Mouse (Mus musculus): ENCODE measurements at regions not wholly inside any gene's neighbourhood (a gene's known extent, or its start where the extent isn't known, plus 50 kb on each side); places are given as distances from the start of the nearest gene placed in this dataset.

- no peaks in the 10 kb centered on the region for H3K36me3 ChIP-seq (ENCODE audit: control insufficient read depth, insufficient read depth, low read length)
- no peak for DNase-seq (ENCODE audit: low read depth in 1 of 2, low spot score in 2 of 2)
- H3K4me1 ChIP-seq (ENCODE audit: control insufficient read depth, insufficient read depth, insufficient read length): no peaks in the 10 kb centered on the region
- H3K27ac ChIP-seq (ENCODE audit: insufficient read depth, low read length): no peak overlapping the region
- H3K4me3 ChIP-seq (ENCODE audit: extremely low read depth, insufficient read depth, insufficient read length): no peak overlapping the region
- TF ChIP-seq CTCF (IDR thresholded peaks at IDR 0.05; ENCODE audit: extremely low read depth, insufficient read depth, insufficient read length, insufficient replicate concordance) (no peak), POLR2A (IDR thresholded peaks at IDR 0.05; ENCODE audit: low read depth, low read length) (no peak)
- 82% methylated on average over 4 of the region's 4 CpGs for WGBS
- no peaks in the 10 kb centered on the region for H3K27me3 ChIP-seq (ENCODE audit: control insufficient read depth, insufficient read depth, low read length)
Measured at GRCm38 (mm10) chr14:104812006-104812405, 289.6 kb upstream of the Rnf219 start.

- H3K27me3 ChIP-seq (ENCODE audit: control insufficient read depth, insufficient read depth, low read length): no peaks in the 10 kb centered on the region
- H3K27ac ChIP-seq (ENCODE audit: insufficient read depth, low read length): no peak overlapping the region
- 86% methylated on average over 10 of the region's 10 CpGs for WGBS
- H3K4me1 ChIP-seq (ENCODE audit: control insufficient read depth, insufficient read depth, insufficient read length): no peaks in the 10 kb centered on the region
- H3K4me3 ChIP-seq (ENCODE audit: extremely low read depth, insufficient read depth, insufficient read length): no peak overlapping the region
- H3K36me3 ChIP-seq (ENCODE audit: control insufficient read depth, insufficient read depth, low read length): no peaks in the 10 kb centered on the region
- no peak for DNase-seq (ENCODE audit: low read depth in 1 of 2, low spot score in 2 of 2)
- TF ChIP-seq CTCF (IDR thresholded peaks at IDR 0.05; ENCODE audit: extremely low read depth, insufficient read depth, insufficient read length, insufficient replicate concordance): no peak
- no peak for TF ChIP-seq POLR2A (IDR thresholded peaks at IDR 0.05; ENCODE audit: low read depth, low read length)
Measured at GRCm38 (mm10) chr14:104805332-104805731, 282.9 kb upstream of the Rnf219 start.

GRCm38 (mm10) chr14:104796348-104796965 is 274.0 kb upstream of the Rnf219 start:
- no peak overlapping the region for H3K27ac ChIP-seq (ENCODE audit: insufficient read depth, low read length)
- no peaks in the 10 kb centered on the region for H3K4me1 ChIP-seq (ENCODE audit: control insufficient read depth, insufficient read depth, insufficient read length)
- H3K4me3 ChIP-seq (ENCODE audit: extremely low read depth, insufficient read depth, insufficient read length): no peak overlapping the region
- no peak for DNase-seq (ENCODE audit: low read depth in 1 of 2, low spot score in 2 of 2)
- 86% methylated on average over 17 of the region's 17 CpGs for WGBS
- no peaks in the 10 kb centered on the region for H3K36me3 ChIP-seq (ENCODE audit: control insufficient read depth, insufficient read depth, low read length)
- H3K27me3 ChIP-seq (ENCODE audit: control insufficient read depth, insufficient read depth, low read length): no peaks in the 10 kb centered on the region
- TF ChIP-seq CTCF (IDR thresholded peaks at IDR 0.05; ENCODE audit: extremely low read depth, insufficient read depth, insufficient read length, insufficient replicate concordance) (no peak), POLR2A (IDR thresholded peaks at IDR 0.05; ENCODE audit: low read depth, low read length) (no peak)

- Histone ChIP-seq H3K36me3 (ENCODE audit: control insufficient read depth, insufficient read depth, low read length) (no peaks in the 10 kb centered on the region), H3K27me3 (ENCODE audit: control insufficient read depth, insufficient read depth, low read length) (no peaks in the 10 kb centered on the region), H3K27ac (ENCODE audit: insufficient read depth, low read length) (no peak overlapping the region), H3K4me3 (ENCODE audit: extremely low read depth, insufficient read depth, insufficient read length) (no peak overlapping the region), H3K4me1 (ENCODE audit: control insufficient read depth, insufficient read depth, insufficient read length) (no peaks in the 10 kb centered on the region)
- no peak for DNase-seq (ENCODE audit: low read depth in 1 of 2, low spot score in 2 of 2)
- WGBS: 73% methylated on average over 3 of the region's 3 CpGs
- TF ChIP-seq POLR2A (IDR thresholded peaks at IDR 0.05; ENCODE audit: low read depth, low read length) (no peak), CTCF (IDR thresholded peaks at IDR 0.05; ENCODE audit: extremely low read depth, insufficient read depth, insufficient read length, insufficient replicate concordance) (no peak)
Measured at GRCm38 (mm10) chr14:104789346-104789745, 266.9 kb upstream of the Rnf219 start.

GRCm38 (mm10) chr14:104785066-104785465 is 262.6 kb upstream of the Rnf219 start:
- 87% methylated on average over 12 of the region's 12 CpGs for WGBS
- Histone ChIP-seq H3K27ac (ENCODE audit: insufficient read depth, low read length) (no peak overlapping the region), H3K27me3 (ENCODE audit: control insufficient read depth, insufficient read depth, low read length) (no peaks in the 10 kb centered on the region)

GRCm38 (mm10) chr14:104769938-104770337 is 247.5 kb upstream of the Rnf219 start:
- H3K4me1 ChIP-seq (ENCODE audit: control insufficient read depth, insufficient read depth, insufficient read length): no peaks in the 10 kb centered on the region
- TF ChIP-seq CTCF (IDR thresholded peaks at IDR 0.05; ENCODE audit: extremely low read depth, insufficient read depth, insufficient read length, insufficient replicate concordance): no peak
- TF ChIP-seq POLR2A (IDR thresholded peaks at IDR 0.05; ENCODE audit: low read depth, low read length): no peak
- no peak for DNase-seq (ENCODE audit: low read depth in 1 of 2, low spot score in 2 of 2)
- no peak overlapping the region for H3K27ac ChIP-seq (ENCODE audit: insufficient read depth, low read length)
- no peak overlapping the region for H3K4me3 ChIP-seq (ENCODE audit: extremely low read depth, insufficient read depth, insufficient read length)
- WGBS: 18% methylated on average over 4 of the region's 4 CpGs
- no peaks in the 10 kb centered on the region for H3K27me3 ChIP-seq (ENCODE audit: control insufficient read depth, insufficient read depth, low read length)
- no peaks in the 10 kb centered on the region for H3K36me3 ChIP-seq (ENCODE audit: control insufficient read depth, insufficient read depth, low read length)

More at GRCm38 (mm10) chr14:104785066-104785465, 262.6 kb upstream of the Rnf219 start:
- TF ChIP-seq POLR2A (IDR thresholded peaks at IDR 0.05; ENCODE audit: low read depth, low read length) (no peak), CTCF (IDR thresholded peaks at IDR 0.05; ENCODE audit: extremely low read depth, insufficient read depth, insufficient read length, insufficient replicate concordance) (no peak)
- Histone ChIP-seq H3K36me3 (ENCODE audit: control insufficient read depth, insufficient read depth, low read length) (no peaks in the 10 kb centered on the region), H3K4me1 (ENCODE audit: control insufficient read depth, insufficient read depth, insufficient read length) (no peaks in the 10 kb centered on the region), H3K4me3 (ENCODE audit: extremely low read depth, insufficient read depth, insufficient read length) (no peak overlapping the region)
- DNase-seq (ENCODE audit: low read depth in 1 of 2, low spot score in 2 of 2): no peak

- Histone ChIP-seq H3K27ac (ENCODE audit: insufficient read depth, low read length) (no peak overlapping the region), H3K36me3 (ENCODE audit: control insufficient read depth, insufficient read depth, low read length) (no peaks in the 10 kb centered on the region), H3K4me3 (ENCODE audit: extremely low read depth, insufficient read depth, insufficient read length) (no peak overlapping the region), H3K27me3 (ENCODE audit: control insufficient read depth, insufficient read depth, low read length) (no peaks in the 10 kb centered on the region), H3K4me1 (ENCODE audit: control insufficient read depth, insufficient read depth, insufficient read length) (no peaks in the 10 kb centered on the region)
- 78% methylated on average over 3 of the region's 3 CpGs for WGBS
- no peak for DNase-seq (ENCODE audit: low read depth in 1 of 2, low spot score in 2 of 2)
- no peak for TF ChIP-seq CTCF (IDR thresholded peaks at IDR 0.05; ENCODE audit: extremely low read depth, insufficient read depth, insufficient read length, insufficient replicate concordance)
- no peak for TF ChIP-seq POLR2A (IDR thresholded peaks at IDR 0.05; ENCODE audit: low read depth, low read length)
Measured at GRCm38 (mm10) chr14:104734213-104734612, 211.8 kb upstream of the Rnf219 start.

Data from spleen, adult 2 months (tissue).